Mouse (Mus musculus): ENCODE data around the gene Grin2a. TPM values are rescaled to one million over a fixed set of nuclear protein-coding genes. Genes with fewer than 3 reads are reported as not detected.

Grin2a gene
- total and polyA plus RNA-seq, 3 experiments, result not detected

- Histone ChIP-seq H3K36me3 (ENCODE audit: control insufficient read depth in 1 of 2, insufficient read depth in 2 of 2, low read length in 2 of 2) (no peaks in the 10 kb centered on the region), H3K9me3 (replicated peaks; ENCODE audit: insufficient read depth, low read length) (no peaks in the 10 kb centered on the region), H3K4me3 (ENCODE audit: control insufficient read depth in 1 of 2, insufficient read depth in 1 of 2, low read depth in 2 of 2, low read length in 2 of 2) (no peak overlapping the region), H3K4me1 (ENCODE audit: control insufficient read depth in 1 of 2, insufficient read depth in 2 of 2, low read length in 2 of 2) (no peaks in the 10 kb centered on the region), H3K27me3 (ENCODE audit: control insufficient read depth in 1 of 2, insufficient read depth in 2 of 2, low read length in 2 of 2) (no peaks in the 10 kb centered on the region), H3K9ac (ENCODE audit: control insufficient read depth, low read depth, low read length, poor library complexity, severe bottlenecking) (no peak overlapping the region), H3K79me2 (ENCODE audit: control insufficient read depth, insufficient read depth, low read length, poor library complexity) (no peaks in the 10 kb centered on the region), H3K27ac (ENCODE audit: control insufficient read depth, low read depth, low read length) (no peak overlapping the region)
- no peak for DNase-seq (ENCODE audit: low read depth, low spot score)
- TF ChIP-seq ZNF384 (IDR thresholded peaks at IDR 0.05; ENCODE audit: low read depth, low read length), result no peak
Measured at GRCm38 (mm10) chr16:9786261-9786660, 209.1 kb downstream of the Grin2a start.

- Histone ChIP-seq H3K4me3 (ENCODE audit: control insufficient read depth in 1 of 2, insufficient read depth in 1 of 2, low read depth in 2 of 2, low read length in 2 of 2) (no peak overlapping the region), H3K9me3 (replicated peaks; ENCODE audit: insufficient read depth, low read length) (no peaks in the 10 kb centered on the region), H3K4me1 (ENCODE audit: control insufficient read depth in 1 of 2, insufficient read depth in 2 of 2, low read length in 2 of 2) (no peaks in the 10 kb centered on the region), H3K27ac (ENCODE audit: control insufficient read depth, low read depth, low read length) (no peak overlapping the region), H3K36me3 (ENCODE audit: control insufficient read depth in 1 of 2, insufficient read depth in 2 of 2, low read length in 2 of 2) (no peaks in the 10 kb centered on the region), H3K27me3 (ENCODE audit: control insufficient read depth in 1 of 2, insufficient read depth in 2 of 2, low read length in 2 of 2) (no peaks in the 10 kb centered on the region), H3K9ac (ENCODE audit: control insufficient read depth, low read depth, low read length, poor library complexity, severe bottlenecking) (no peak overlapping the region), H3K79me2 (ENCODE audit: control insufficient read depth, insufficient read depth, low read length, poor library complexity) (no peaks in the 10 kb centered on the region)
- no peak for DNase-seq (ENCODE audit: low read depth, low spot score)
- TF ChIP-seq JUND (IDR thresholded peaks at IDR 0.05; ENCODE audit: low read depth, low read length) (no peak), ZMIZ1 (IDR thresholded peaks at IDR 0.05; ENCODE audit: low read depth, low read length) (no peak), MEF2A (IDR thresholded peaks at IDR 0.05; ENCODE audit: extremely low read depth, insufficient replicate concordance, low read depth, low read length, poor library complexity, severe bottlenecking) (no peak), MXI1 (IDR thresholded peaks at IDR 0.05; ENCODE audit: low read depth, low read length) (no peak), RAD21 (IDR thresholded peaks at IDR 0.05; ENCODE audit: low read depth, low read length) (no peak), USF2 (IDR thresholded peaks at IDR 0.05; ENCODE audit: borderline replicate concordance in 1 of 2, insufficient read depth in 1 of 2, low read depth in 1 of 2, low read length in 2 of 2) (no peak), HCFC1 (IDR thresholded peaks at IDR 0.05; ENCODE audit: low read depth, low read length) (no peak), POLR2A (IDR thresholded peaks at IDR 0.05; ENCODE audit: control insufficient read depth in 1 of 2, insufficient read depth in 1 of 2, low read depth in 1 of 2, low read length in 2 of 2, poor library complexity in 1 of 2) (no peak), UBTF (IDR thresholded peaks at IDR 0.05; ENCODE audit: borderline replicate concordance, insufficient read depth, low read depth, low read length) (no peak), MAX (IDR thresholded peaks at IDR 0.05; ENCODE audit: low read length) (no peak), KAT2A (conservative IDR thresholded peaks at IDR 0.05; ENCODE audit: low read depth, low read length) (no peak), RCOR1 (IDR thresholded peaks at IDR 0.05; ENCODE audit: low read depth, low read length) (no peak), ELF1 (IDR thresholded peaks at IDR 0.05; ENCODE audit: low read depth, low read length) (no peak)
Measured at GRCm38 (mm10) chr16:9785821-9786220, 209.5 kb downstream of the Grin2a start.

- Histone ChIP-seq H3K9ac (ENCODE audit: control insufficient read depth, low read depth, low read length, poor library complexity, severe bottlenecking) (no peak overlapping the region), H3K4me1 (ENCODE audit: control insufficient read depth in 1 of 2, insufficient read depth in 2 of 2, low read length in 2 of 2) (no peaks in the 10 kb centered on the region), H3K36me3 (ENCODE audit: control insufficient read depth in 1 of 2, insufficient read depth in 2 of 2, low read length in 2 of 2) (no peaks in the 10 kb centered on the region), H3K27me3 (ENCODE audit: control insufficient read depth in 1 of 2, insufficient read depth in 2 of 2, low read length in 2 of 2) (no peaks in the 10 kb centered on the region), H3K27ac (ENCODE audit: control insufficient read depth, low read depth, low read length) (no peak overlapping the region), H3K4me3 (ENCODE audit: control insufficient read depth in 1 of 2, insufficient read depth in 1 of 2, low read depth in 2 of 2, low read length in 2 of 2) (no peak overlapping the region), H3K9me3 (replicated peaks; ENCODE audit: insufficient read depth, low read length) (no peaks in the 10 kb centered on the region), H3K79me2 (ENCODE audit: control insufficient read depth, insufficient read depth, low read length, poor library complexity) (no peaks in the 10 kb centered on the region)
- TF ChIP-seq USF2 (IDR thresholded peaks at IDR 0.05; ENCODE audit: borderline replicate concordance in 1 of 2, insufficient read depth in 1 of 2, low read depth in 1 of 2, low read length in 2 of 2) (no peak), POLR2AphosphoS5 (IDR thresholded peaks at IDR 0.05; ENCODE audit: borderline replicate concordance, low read depth, low read length) (no peak), MYC (IDR thresholded peaks at IDR 0.05; ENCODE audit: low read depth, low read length) (no peak), JUND (IDR thresholded peaks at IDR 0.05; ENCODE audit: low read depth, low read length) (no peak), CHD1 (IDR thresholded peaks at IDR 0.05; ENCODE audit: low read depth, low read length) (no peak), MAZ (IDR thresholded peaks at IDR 0.05; ENCODE audit: low read depth, low read length) (no peak), MAFK (IDR thresholded peaks at IDR 0.05; ENCODE audit: borderline replicate concordance, low read depth, low read length) (no peak), ELF1 (IDR thresholded peaks at IDR 0.05; ENCODE audit: low read depth, low read length) (no peak), NELFE (IDR thresholded peaks at IDR 0.05; ENCODE audit: low read depth, low read length) (no peak), MEF2A (IDR thresholded peaks at IDR 0.05; ENCODE audit: extremely low read depth, insufficient replicate concordance, low read depth, low read length, poor library complexity, severe bottlenecking) (no peak), POLR2AphosphoS2 (IDR thresholded peaks at IDR 0.05; ENCODE audit: low read length) (no peak), HCFC1 (IDR thresholded peaks at IDR 0.05; ENCODE audit: low read depth, low read length) (no peak), ZKSCAN1 (IDR thresholded peaks at IDR 0.05; ENCODE audit: low read depth, low read length) (no peak), CTCF (IDR thresholded peaks at IDR 0.05 in 2 of 3, conservative IDR thresholded peaks at IDR 0.05 in 1 of 3; ENCODE audit: control insufficient read depth in 1 of 3, insufficient read depth in 1 of 3, low read depth in 2 of 3, low read length in 3 of 3, poor library complexity in 1 of 3, severe bottlenecking in 1 of 3) (no peak), SMC3 (IDR thresholded peaks at IDR 0.05; ENCODE audit: low read depth, low read length) (no peak), EP300 (IDR thresholded peaks at IDR 0.05; ENCODE audit: low read depth in 1 of 2, low read length in 2 of 2) (no peak)
- no peak for DNase-seq (ENCODE audit: low read depth, low spot score)
Measured at GRCm38 (mm10) chr16:9768981-9769380, 226.4 kb downstream of the Grin2a start.

All from MEL (cell line).